Mouse (Mus musculus) heart, adult 11 months (tissue): ENCODE measurements around the gene Cyp2s1.
"Not testable (repeated sequence)": the region's sequence is repeated elsewhere in the genome, so short reads cannot be mapped to it uniquely, and the experiment has no call there.

Experiments used
- DNase-seq: peaks from one replicate; pipeline ENCODE4 v3.0.0; 2022

Cyp2s1 gene

DNA sequence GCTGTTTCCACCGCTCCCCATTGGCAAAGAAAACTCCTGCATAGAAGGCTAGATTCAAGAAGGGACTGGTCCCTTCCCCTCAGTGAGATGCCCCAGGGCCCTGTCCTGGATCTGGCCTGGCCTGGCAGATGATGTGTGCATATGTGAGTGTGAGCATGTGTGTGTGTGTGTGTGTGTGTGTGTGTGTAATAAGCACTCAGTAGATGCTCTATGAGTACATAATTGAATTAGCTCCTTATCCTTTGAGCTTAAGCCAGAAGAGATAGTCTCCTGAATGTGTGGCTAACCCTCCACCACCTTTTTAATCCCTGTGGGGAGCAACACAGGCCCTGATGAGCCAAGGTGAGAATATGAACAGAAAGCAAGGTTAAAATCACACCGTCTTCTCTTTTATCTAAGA lies 5.0 kb downstream of the Cyp2s1 start:
- DNase-seq: no peak

DNA sequence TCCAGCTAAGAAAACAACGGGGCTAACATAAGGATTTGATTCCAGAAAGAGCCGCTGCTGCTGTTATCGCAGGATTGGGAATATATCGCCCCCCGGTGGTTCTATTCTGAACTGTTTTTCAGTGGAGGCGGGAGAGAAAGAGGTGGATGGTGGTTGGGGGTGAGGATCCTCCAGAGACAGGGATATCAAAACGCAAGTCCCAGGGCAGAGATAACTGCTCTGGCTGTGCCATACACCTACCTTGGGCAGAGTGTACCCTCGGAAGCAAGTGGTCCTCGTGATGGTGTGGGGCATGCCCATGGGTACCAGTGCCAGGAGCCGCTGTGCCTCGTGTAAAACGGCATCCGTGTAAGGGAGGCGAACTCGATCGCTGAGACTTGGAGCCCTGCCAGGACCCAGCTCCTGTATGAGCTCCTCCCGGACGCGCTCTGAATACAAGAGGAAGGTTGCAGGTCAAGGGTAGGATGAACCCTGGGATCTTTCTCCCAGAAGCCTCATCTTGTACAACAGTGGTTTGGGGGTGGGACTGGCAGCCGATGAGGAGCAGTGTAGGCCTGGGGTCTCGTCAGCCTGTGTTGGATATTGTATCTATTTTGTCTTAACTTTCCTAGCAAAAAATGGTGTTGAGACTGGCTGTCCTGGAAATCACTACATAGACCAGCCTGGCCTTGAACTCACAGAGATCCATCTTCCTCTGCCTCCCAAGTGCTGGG lies 10.9 kb downstream of the Cyp2s1 start:
- DNase-seq: peak; percentile 97

DNA sequence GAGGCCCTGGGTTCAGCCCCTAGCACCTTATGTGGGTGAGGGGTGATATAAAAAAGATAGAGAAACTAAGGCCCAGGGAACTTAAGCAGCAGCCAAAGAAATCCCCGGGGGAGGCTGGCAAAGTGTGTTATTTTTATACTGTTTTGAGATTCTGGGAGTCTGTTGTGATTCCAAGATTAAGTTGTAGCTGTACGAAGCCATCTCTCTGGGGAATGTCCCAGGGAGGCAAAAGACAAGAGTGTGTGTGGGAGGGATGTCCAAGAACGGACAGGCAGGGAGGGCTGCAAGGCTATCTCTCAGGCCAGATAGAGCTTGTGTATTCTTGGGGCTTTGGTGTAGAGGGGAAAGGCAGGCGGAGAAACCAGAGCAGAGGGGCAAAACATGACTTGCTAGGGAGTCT lies 11.9 kb downstream of the Cyp2s1 start:
- DNase-seq: peak; percentile 95

GRCm38 (mm10) chr7:25803460-25803859 lies 13.3 kb downstream of the Cyp2s1 start:
- DNase-seq: peak; percentile 97

- DNase-seq: peak; percentile 99
Observed at GRCm38 (mm10) chr7:25802241-25803125, 14.2 kb downstream of the Cyp2s1 start.

DNA sequence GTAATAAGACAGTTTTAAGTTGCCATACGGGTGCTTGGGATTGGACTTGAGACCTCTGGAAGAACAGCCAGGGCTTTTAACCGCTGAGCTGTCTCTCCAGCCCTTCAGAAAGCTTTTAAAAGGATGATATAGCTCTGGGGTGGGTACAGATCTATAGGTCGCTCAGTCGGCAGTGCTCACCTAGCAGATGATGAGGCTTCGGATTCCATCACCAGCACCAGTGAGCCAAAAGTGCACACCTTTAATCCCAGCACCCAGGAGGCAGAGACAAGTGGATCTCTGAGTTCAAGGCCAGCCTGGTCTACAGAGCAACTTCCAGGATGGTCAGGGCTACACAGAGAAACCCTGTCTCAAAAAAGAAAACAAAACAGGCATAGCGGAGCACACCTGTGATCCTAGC lies 15.7 kb downstream of the Cyp2s1 start:
- peak; percentile 93 for DNase-seq

GRCm38 (mm10) chr7:25799369-25799768 lies 17.3 kb downstream of the Cyp2s1 start:
- no peak for DNase-seq

DNA sequence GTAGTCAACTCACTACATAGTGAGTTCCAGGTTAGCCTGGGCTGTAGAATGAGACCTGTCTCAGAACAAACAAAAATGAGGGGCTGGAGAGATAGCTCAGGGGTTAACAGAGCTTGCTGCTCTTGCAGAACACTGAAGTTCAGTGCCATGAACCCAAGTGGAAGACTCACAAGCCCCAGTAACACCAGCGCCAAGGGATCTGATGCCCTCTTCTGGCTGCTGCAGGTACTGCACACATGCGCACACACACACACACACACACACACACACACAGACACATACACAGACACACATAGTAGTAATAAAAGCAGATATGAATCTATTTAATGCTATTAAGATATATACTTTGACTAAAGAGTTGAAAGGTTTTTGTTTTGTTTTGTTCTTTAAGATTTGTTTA lies 18.2 kb downstream of the Cyp2s1 start:
- DNase-seq: no peak

GRCm38 (mm10) chr7:25794775-25795174 lies 21.9 kb downstream of the Cyp2s1 start:
- DNase-seq: peak; percentile 84

GRCm38 (mm10) chr7:25793679-25794078 lies 23.0 kb downstream of the Cyp2s1 start:
- DNase-seq: no peak

GRCm38 (mm10) chr7:25792966-25793365 lies 23.7 kb downstream of the Cyp2s1 start:
- DNase-seq: not testable (repeated sequence)

- DNase-seq: peak; percentile 97
Observed at GRCm38 (mm10) chr7:25790615-25791014, 26.1 kb downstream of the Cyp2s1 start.

GRCm38 (mm10) chr7:25789129-25789440 lies 27.6 kb downstream of the Cyp2s1 start:
- peak; percentile 95 for DNase-seq

DNA sequence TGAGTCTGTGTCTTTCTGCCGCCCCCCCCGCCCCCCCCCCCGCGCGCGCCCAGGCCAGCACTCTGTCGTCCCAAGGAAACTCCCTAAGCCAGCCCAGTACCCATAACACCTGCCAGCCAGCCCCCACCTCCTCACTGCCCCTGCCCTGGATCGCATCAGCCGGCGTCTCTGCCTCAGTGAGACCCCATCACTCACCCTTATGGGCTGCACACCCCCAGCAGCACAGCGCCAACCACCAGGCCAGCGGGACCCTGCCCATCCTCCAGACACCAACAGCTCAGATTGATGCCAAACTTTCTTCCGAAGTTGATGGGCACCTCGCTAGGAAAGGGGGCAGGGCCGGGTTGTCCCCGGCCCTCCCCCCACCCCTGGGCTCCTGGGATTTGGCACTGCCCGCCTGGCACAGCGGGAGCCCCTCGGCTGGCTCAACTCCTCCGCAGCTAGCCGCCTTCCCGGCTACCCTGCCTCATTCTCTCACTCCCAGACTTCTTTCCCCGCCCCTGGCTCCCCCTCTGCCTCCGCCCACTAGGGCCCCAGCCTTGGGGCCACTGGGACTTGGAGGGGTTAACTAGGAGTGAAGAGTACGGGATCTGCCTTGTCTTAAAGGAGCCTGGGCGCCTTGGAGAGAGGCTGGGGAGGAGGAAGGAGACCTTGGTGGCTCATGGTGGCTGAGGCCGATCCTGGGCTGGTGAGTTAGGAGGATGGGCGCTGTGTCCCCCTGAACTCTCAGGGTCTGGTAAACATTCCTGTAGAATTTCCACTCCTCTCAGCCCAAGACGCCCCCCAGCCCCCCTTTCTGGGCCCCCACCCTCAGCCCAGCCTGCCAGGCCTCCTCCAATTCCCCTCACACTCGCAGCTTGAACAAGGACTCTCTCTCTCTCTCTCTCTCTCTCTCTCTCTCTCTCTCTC lies 28.2 kb downstream of the Cyp2s1 start, which contains the start of gene Axl:
Gene Axl (minus strand): TSS at position 486 of the 909 bp plus-strand sequence.
- DNase-seq: peak; percentile 99

- DNase-seq: peak; percentile 97
Observed at GRCm38 (mm10) chr7:25787456-25788219, 29.1 kb downstream of the Cyp2s1 start.

- no peak for DNase-seq
Observed at GRCm38 (mm10) chr7:25786974-25787373, 29.7 kb downstream of the Cyp2s1 start.

GRCm38 (mm10) chr7:25785752-25786151 lies 31.0 kb downstream of the Cyp2s1 start:
- DNase-seq: peak; percentile 85

DNA sequence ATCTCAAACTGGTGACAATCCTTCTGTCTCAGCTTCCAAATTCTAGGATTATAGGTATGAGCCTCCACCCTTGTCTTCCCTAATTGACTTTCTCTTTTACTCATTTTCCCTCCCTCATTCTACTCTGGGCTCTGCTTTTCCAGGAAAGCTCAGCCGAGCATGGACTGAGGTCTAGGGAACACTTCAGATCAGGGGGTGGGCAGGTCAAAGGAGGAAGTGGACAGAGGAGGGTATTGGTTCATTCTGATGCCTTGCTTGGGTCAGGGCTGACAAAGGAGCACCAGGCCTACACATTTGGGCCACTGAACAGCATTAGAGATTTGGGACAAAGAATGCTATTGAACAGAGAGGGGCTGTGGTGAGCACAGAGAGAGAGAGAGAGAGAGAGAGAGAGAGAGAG lies 31.9 kb downstream of the Cyp2s1 start:
- DNase-seq: peak; percentile 83

GRCm38 (mm10) chr7:25783746-25784145 lies 33.0 kb downstream of the Cyp2s1 start:
- peak; percentile 90 for DNase-seq

- peak; percentile 90 for DNase-seq
Observed at GRCm38 (mm10) chr7:25782744-25783143, 34.0 kb downstream of the Cyp2s1 start.

DNA sequence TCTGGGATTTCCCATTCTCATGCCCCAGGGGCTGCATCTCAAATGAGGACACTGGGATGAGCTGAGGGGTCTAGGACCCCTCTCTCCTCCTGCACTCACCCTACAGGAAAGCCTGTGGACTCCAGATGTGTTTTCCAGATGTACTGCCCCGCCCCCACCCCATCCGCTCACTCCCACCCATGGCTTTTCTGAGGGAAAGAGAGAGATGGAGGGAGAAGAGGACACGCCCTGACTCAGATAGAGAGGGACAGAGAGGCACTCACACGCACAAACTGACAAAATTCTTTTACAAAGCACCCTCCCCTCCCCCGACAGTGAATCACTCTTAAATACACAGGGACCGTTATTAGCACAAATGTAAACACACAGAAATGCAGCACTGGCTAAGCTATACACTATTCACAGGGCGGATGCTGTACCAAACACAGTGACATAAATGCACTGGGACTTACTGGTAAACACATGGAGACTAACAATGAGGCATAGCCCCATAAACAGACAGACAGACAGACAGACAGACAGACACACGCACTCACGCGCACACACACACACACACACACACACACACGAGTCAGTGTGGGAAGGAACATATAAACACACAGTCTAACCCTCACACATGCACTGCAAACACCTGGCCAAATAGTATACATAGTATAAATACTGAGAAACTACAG lies 34.6 kb downstream of the Cyp2s1 start:
- DNase-seq: no peak
